Mouse (Mus musculus) liver, postnatal 0 days (tissue): ENCODE results near the gene Fcrlb.

ENCODE experiments used
- CTCF ChIP-seq: sonication (generic); IDR thresholded peaks from 2 replicates; pipeline ENCODE4 v1.5.1; 2016; ENCODE audit warnings: antibody characterized with exemption, low read depth
- EP300 ChIP-seq: IDR thresholded peaks from 2 replicates; pipeline ENCODE4 v1.6.1; 2016; ENCODE audit warnings: antibody characterized with exemption, low read depth, mild to moderate bottlenecking

DNA sequence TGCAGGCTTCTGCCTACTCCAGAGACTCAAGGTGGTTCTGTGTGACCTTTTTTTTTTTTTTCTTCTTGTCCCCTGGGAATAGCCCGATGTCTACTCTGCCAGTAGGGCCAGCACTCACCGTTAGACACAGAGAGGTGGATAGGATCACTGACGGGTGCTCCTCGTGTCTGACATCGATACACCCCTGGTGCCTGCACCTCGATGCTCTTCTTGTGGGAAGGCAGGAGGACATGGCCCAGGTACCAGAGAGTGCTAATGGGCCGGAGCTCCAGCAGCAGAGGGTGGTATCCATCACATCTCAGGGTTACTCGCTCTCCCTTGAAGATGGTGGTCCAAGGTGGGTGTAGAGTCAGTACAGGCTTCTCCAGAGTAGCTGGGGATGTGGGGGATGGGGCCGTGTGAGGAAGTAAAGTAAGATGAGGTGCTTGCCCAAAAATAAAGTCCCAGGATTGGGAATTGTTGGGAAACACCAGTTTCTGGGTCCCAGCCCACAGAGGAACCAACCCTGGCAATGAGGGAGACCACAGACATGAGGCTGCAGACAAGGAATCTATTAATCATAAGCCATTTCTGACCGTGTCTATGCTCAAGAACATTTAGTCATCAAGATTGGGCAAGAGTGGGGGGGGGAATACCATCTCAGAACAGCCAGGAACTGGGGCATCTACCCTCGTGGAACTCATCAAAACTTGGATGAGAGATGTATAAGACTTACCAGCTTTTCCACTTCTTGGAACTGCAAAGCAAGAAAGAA is 657 bp downstream of the Fcrlb start:
- no peak for TF ChIP-seq CTCF
- no peak for TF ChIP-seq EP300
